Mouse (Mus musculus) heart, embryonic 15.5 days (tissue): ENCODE measurements around the gene Fitm2. TPM values are rescaled to one million over a fixed set of nuclear protein-coding genes. Genes with fewer than 3 reads are reported as not detected.

ENCODE experiments used
- ATAC-seq: fragments of 200-750 bp; cut with Nextera tagmentation; replicated peaks from 2 replicates; pipeline ENCODE4 v1.8.0; 2017; ENCODE audit warnings: low read depth, moderate TSS enrichment; ENCODE audit not compliant: insufficient number of reproducible peaks, insufficient read depth, low FRiP score
- H3K27ac ChIP-seq: fragments of 300-500 bp; sonication (generic); 2 replicates; pipeline ENCODE4 v1.5.1; 2015; ENCODE audit warnings: mild to moderate bottlenecking, inconsistent platforms
- H3K27me3 ChIP-seq: fragments of 300-500 bp; sonication (generic); 2 replicates; pipeline ENCODE4 v1.6.1; 2015; ENCODE audit warnings: inconsistent platforms
- H3K36me3 ChIP-seq: fragments of 300-500 bp; sonication (generic); 2 replicates; pipeline ENCODE4 v1.6.1; 2015; ENCODE audit warnings: mild to moderate bottlenecking, inconsistent platforms
- H3K4me1 ChIP-seq: fragments of 300-500 bp; sonication (generic); replicated peaks from 2 replicates; pipeline ENCODE4 v1.6.1; 2015; ENCODE audit warnings: inconsistent platforms
- H3K4me2 ChIP-seq: fragments of 300-500 bp; sonication (generic); 2 replicates; pipeline ENCODE4 v1.6.1; 2015; ENCODE audit warnings: inconsistent platforms, mild to moderate bottlenecking, moderate library complexity
- H3K4me3 ChIP-seq: fragments of 300-500 bp; sonication (generic); 2 replicates; pipeline ENCODE4 v1.5.1; 2015; ENCODE audit warnings: mild to moderate bottlenecking, inconsistent platforms
- H3K9ac ChIP-seq: fragments of 300-500 bp; sonication (generic); 2 replicates; pipeline ENCODE4 v1.6.1; 2015; ENCODE audit warnings: mild to moderate bottlenecking, inconsistent platforms
- H3K9me3 ChIP-seq: fragments of 300-500 bp; sonication (generic); replicated peaks from 2 replicates; pipeline ENCODE4 v1.6.1; 2016; ENCODE audit warnings: inconsistent platforms
- WGBS: fragments of 180-500 bp; shearing (Covaris S2); methylation state at CpG from one replicate; pipeline ENCODE4 v1.1.7; 2015; ENCODE audit warnings: mixed read lengths; 5-methylcytosine and 5-hydroxymethylcytosine counted together
- polyA plus RNA-seq: library from polyadenylated mRNA; unstranded; fragments of >200 nt; fragmentation: Nextera tagmentation; extraction: Ambion mirVana; gene quantifications from 2 replicates; pipeline ENCODE4 v1.2.1, GENCODE M21; 2015

Fitm2 gene
- polyA plus RNA-seq, result 12.5 and 13.9 TPM in 2 replicates

- Histone ChIP-seq H3K4me2 (peak within 1 kb of the TSS; percentile 80), H3K9ac (peak within 1 kb of the TSS; percentile 86), H3K36me3 (peaks cover 19% of the 10 kb centered on the region), H3K27me3 (no peaks in the 10 kb centered on the region), H3K4me1 (peaks cover 9% of the 10 kb centered on the region), H3K27ac (peak within 1 kb of the TSS; percentile 84), H3K4me3 (peak within 1 kb of the TSS; percentile 93), H3K9me3 (no peaks in the 10 kb centered on the region)
- ATAC-seq, result peak; percentile 95
- WGBS, result under 1% methylated on average over 30 of the region's 30 CpGs
These were observed at the start of gene Fitm2 for GRCm38 (mm10) chr2:163472466-163472851. Fitm2 (minus strand) TSS chr2:163472629.

GRCm38 (mm10) chr2:163506300-163507004 is 34.0 kb upstream of the Fitm2 start, which contains the start of gene Hnf4a:
Hnf4a (plus strand) TSS chr2:163506808.
- no peak for ATAC-seq
- 66% methylated on average over 10 of the region's 10 CpGs for WGBS
- H3K9me3 ChIP-seq, result no peaks in the 10 kb centered on the region
- no peaks in the 10 kb centered on the region for H3K27me3 ChIP-seq
- H3K27ac ChIP-seq, result no peak within 1 kb of the TSS
- H3K4me3 ChIP-seq, result no peak within 1 kb of the TSS
- no peaks in the 10 kb centered on the region for H3K36me3 ChIP-seq
- H3K9ac ChIP-seq, result no peak within 1 kb of the TSS
- no peaks in the 10 kb centered on the region for H3K4me1 ChIP-seq
- no peak within 1 kb of the TSS for H3K4me2 ChIP-seq

- no peak overlapping the region for H3K4me3 ChIP-seq
- no peak overlapping the region for H3K27ac ChIP-seq
- no peak for ATAC-seq
- H3K36me3 ChIP-seq, result no peaks in the 10 kb centered on the region
- no peaks in the 10 kb centered on the region for H3K9me3 ChIP-seq
- H3K4me2 ChIP-seq, result no peak overlapping the region
- WGBS, result 58% methylated on average over 7 of the region's 7 CpGs
- no peaks in the 10 kb centered on the region for H3K4me1 ChIP-seq
- H3K9ac ChIP-seq, result no peak overlapping the region
- no peaks in the 10 kb centered on the region for H3K27me3 ChIP-seq
These were observed 30.8 kb upstream of the Fitm2 start for GRCm38 (mm10) chr2:163503191-163503590.

- no peaks in the 10 kb centered on the region for H3K36me3 ChIP-seq
- no peak overlapping the region for H3K27ac ChIP-seq
- no peaks in the 10 kb centered on the region for H3K27me3 ChIP-seq
- 75% methylated on average over 2 of the region's 2 CpGs for WGBS
- no peak overlapping the region for H3K4me2 ChIP-seq
- no peak for ATAC-seq
- no peak overlapping the region for H3K9ac ChIP-seq
- no peaks in the 10 kb centered on the region for H3K9me3 ChIP-seq
- H3K4me1 ChIP-seq, result no peaks in the 10 kb centered on the region
- no peak overlapping the region for H3K4me3 ChIP-seq
These were observed 29.8 kb upstream of the Fitm2 start for GRCm38 (mm10) chr2:163502219-163502618.

- Histone ChIP-seq H3K36me3 (no peaks in the 10 kb centered on the region), H3K27ac (no peak overlapping the region), H3K4me1 (no peaks in the 10 kb centered on the region), H3K9ac (no peak overlapping the region), H3K9me3 (no peaks in the 10 kb centered on the region), H3K27me3 (peaks cover 22% of the 10 kb centered on the region; the same call in 1 of the 2 replicates), H3K4me3 (no peak overlapping the region), H3K4me2 (no peak overlapping the region)
- ATAC-seq, result no peak
- 33% methylated on average over 6 of the region's 6 CpGs for WGBS
These were observed 22.0 kb upstream of the Fitm2 start for GRCm38 (mm10) chr2:163494456-163494855.

- no peak for ATAC-seq
- peaks cover 22% of the 10 kb centered on the region; the same call in 1 of the 2 replicates for H3K27me3 ChIP-seq
- H3K4me1 ChIP-seq, result no peaks in the 10 kb centered on the region
- no peak overlapping the region for H3K4me3 ChIP-seq
- H3K9me3 ChIP-seq, result no peaks in the 10 kb centered on the region
- H3K27ac ChIP-seq, result no peak overlapping the region
- WGBS, result 24% methylated on average over 5 of the region's 5 CpGs
- H3K4me2 ChIP-seq, result no peak overlapping the region
- H3K9ac ChIP-seq, result no peak overlapping the region
- H3K36me3 ChIP-seq, result no peaks in the 10 kb centered on the region
These were observed 21.5 kb upstream of the Fitm2 start for GRCm38 (mm10) chr2:163493976-163494375.

GRCm38 (mm10) chr2:163493031-163493430 is 20.6 kb upstream of the Fitm2 start:
- WGBS, result 45% methylated on average over 5 of the region's 5 CpGs
- Histone ChIP-seq H3K27me3 (peaks cover 22% of the 10 kb centered on the region; the same call in 1 of the 2 replicates), H3K4me2 (no peak overlapping the region), H3K4me3 (no peak overlapping the region), H3K9ac (no peak overlapping the region), H3K36me3 (no peaks in the 10 kb centered on the region), H3K4me1 (no peaks in the 10 kb centered on the region), H3K9me3 (no peaks in the 10 kb centered on the region), H3K27ac (no peak overlapping the region)
- ATAC-seq, result no peak

GRCm38 (mm10) chr2:163492018-163492417 is 19.6 kb upstream of the Fitm2 start, which contains the start of gene R3hdml:
R3hdml (plus strand) TSS chr2:163492318.
- 64% methylated on average over 5 of the region's 5 CpGs for WGBS
- H3K36me3 ChIP-seq, result no peaks in the 10 kb centered on the region
- H3K4me2 ChIP-seq, result no peak within 1 kb of the TSS
- no peak for ATAC-seq
- H3K9ac ChIP-seq, result no peak within 1 kb of the TSS
- peaks cover 22% of the 10 kb centered on the region; the same call in 1 of the 2 replicates for H3K27me3 ChIP-seq
- H3K9me3 ChIP-seq, result no peaks in the 10 kb centered on the region
- H3K4me1 ChIP-seq, result no peaks in the 10 kb centered on the region
- no peak within 1 kb of the TSS for H3K4me3 ChIP-seq
- no peak within 1 kb of the TSS for H3K27ac ChIP-seq

- H3K27me3 ChIP-seq, result peaks cover 22% of the 10 kb centered on the region; the same call in 1 of the 2 replicates
- H3K27ac ChIP-seq, result no peak overlapping the region
- H3K4me1 ChIP-seq, result no peaks in the 10 kb centered on the region
- WGBS, result 44% methylated on average over 7 of the region's 7 CpGs
- no peak overlapping the region for H3K9ac ChIP-seq
- ATAC-seq, result no peak
- H3K9me3 ChIP-seq, result no peaks in the 10 kb centered on the region
- no peak overlapping the region for H3K4me2 ChIP-seq
- H3K4me3 ChIP-seq, result no peak overlapping the region
- H3K36me3 ChIP-seq, result no peaks in the 10 kb centered on the region
These were observed 18.9 kb upstream of the Fitm2 start for GRCm38 (mm10) chr2:163491351-163491750.

GRCm38 (mm10) chr2:163490656-163491055 is 18.2 kb upstream of the Fitm2 start:
- no peak overlapping the region for H3K27ac ChIP-seq
- no peaks in the 10 kb centered on the region for H3K36me3 ChIP-seq
- no peaks in the 10 kb centered on the region for H3K4me1 ChIP-seq
- peaks cover 22% of the 10 kb centered on the region; the same call in 1 of the 2 replicates for H3K27me3 ChIP-seq
- 86% methylated on average over 17 of the region's 17 CpGs for WGBS
- no peak overlapping the region for H3K4me2 ChIP-seq
- H3K4me3 ChIP-seq, result no peak overlapping the region
- H3K9me3 ChIP-seq, result no peaks in the 10 kb centered on the region
- ATAC-seq, result no peak
- no peak overlapping the region for H3K9ac ChIP-seq

- Histone ChIP-seq H3K4me3 (no peak overlapping the region), H3K4me2 (no peak overlapping the region), H3K4me1 (no peaks in the 10 kb centered on the region), H3K9ac (no peak overlapping the region), H3K27me3 (peaks cover 22% of the 10 kb centered on the region; the same call in 1 of the 2 replicates), H3K36me3 (no peaks in the 10 kb centered on the region), H3K27ac (no peak overlapping the region), H3K9me3 (no peaks in the 10 kb centered on the region)
- WGBS, result 45% methylated on average over 5 of the region's 5 CpGs
- ATAC-seq, result no peak
These were observed 17.4 kb upstream of the Fitm2 start for GRCm38 (mm10) chr2:163489725-163490291.
